Mouse (Mus musculus) midbrain, postnatal 0 days (tissue): ENCODE measurements around the gene Dlgap1. TPM values are rescaled to one million over a fixed set of nuclear protein-coding genes. Genes with fewer than 3 reads are reported as not detected.

Source experiments
- ATAC-seq: fragments of 200-750 bp; cut with Nextera tagmentation; 2 replicates; pipeline ENCODE4 v1.8.0; 2017; ENCODE audit warnings: moderate number of reproducible peaks, mild to moderate bottlenecking, moderate TSS enrichment, moderate library complexity; ENCODE audit not compliant: low FRiP score
- DNase-seq: peaks from one replicate; pipeline ENCODE4 v3.0.0-alpha.2; 2015; ENCODE audit warnings: low spot score
- H3K27ac ChIP-seq: fragments of 300-500 bp; sonication (generic); 2 replicates; pipeline ENCODE4 v1.5.1; 2014; ENCODE audit warnings: low read depth, mild to moderate bottlenecking, low read length, mixed read lengths
- H3K27me3 ChIP-seq: fragments of 300-500 bp; sonication (generic); 2 replicates; pipeline ENCODE4 v1.6.1; 2014; ENCODE audit warnings: low read length, control low read depth, mixed read lengths; ENCODE audit not compliant: insufficient read depth
- H3K36me3 ChIP-seq: fragments of 300-500 bp; sonication (generic); 2 replicates; pipeline ENCODE4 v1.6.1; 2014; ENCODE audit warnings: low read length, control low read depth, mixed read lengths; ENCODE audit not compliant: insufficient read depth
- H3K4me1 ChIP-seq: fragments of 300-500 bp; sonication (generic); 2 replicates; pipeline ENCODE4 v1.6.1; 2014; ENCODE audit warnings: mild to moderate bottlenecking, control low read depth, antibody characterized with exemption, low read length, mixed read lengths; ENCODE audit not compliant: insufficient read depth
- H3K4me2 ChIP-seq: fragments of 300-500 bp; sonication (generic); 2 replicates; pipeline ENCODE4 v1.6.1; 2014; ENCODE audit warnings: low read depth, mild to moderate bottlenecking, low read length, mixed read lengths; ENCODE audit not compliant: poor library complexity, severe bottlenecking
- H3K4me3 ChIP-seq: fragments of 300-500 bp; sonication (generic); 2 replicates; pipeline ENCODE4 v1.5.1; 2014; ENCODE audit warnings: low read depth, mild to moderate bottlenecking, low read length, moderate library complexity
- H3K9ac ChIP-seq: fragments of 300-500 bp; sonication (generic); replicated peaks from 2 replicates; pipeline ENCODE4 v1.6.1; 2014; ENCODE audit warnings: mild to moderate bottlenecking, low read length, moderate library complexity, mixed read lengths; ENCODE audit not compliant: poor library complexity, severe bottlenecking
- H3K9me3 ChIP-seq: fragments of 300-500 bp; sonication (generic); 2 replicates; pipeline ENCODE4 v1.6.1; 2016; ENCODE audit warnings: low read length, control low read depth
- CTCF ChIP-seq: IDR thresholded peaks from 2 replicates; pipeline ENCODE4 v1.5.1; 2016; ENCODE audit warnings: antibody characterized with exemption, mild to moderate bottlenecking
- WGBS: fragments of 180-500 bp; shearing (Covaris S2); extraction: QIAGEN DNeasy Blood & Tissue Kit; methylation state at CpG from one replicate; pipeline ENCODE4 v1.1.7; 2014; 5-methylcytosine and 5-hydroxymethylcytosine counted together
- polyA plus RNA-seq: library from polyadenylated mRNA; unstranded; fragments of >200 nt; fragmentation: Nextera tagmentation; extraction: Ambion mirVana; gene quantifications from 2 replicates; pipeline ENCODE4 v1.2.1, GENCODE M21; 2015
- total RNA-seq: library from RNA; depleted of rRNA; stranded (reverse); fragments of >200 nt; gene quantifications from 2 replicates; pipeline ENCODE4 v1.2.3, GENCODE M21; 2014

Dlgap1 gene
- total and polyA plus RNA-seq, 2 experiments from 2014 or later = 34.9 to 84.8 TPM

GRCm38 (mm10) chr17:70305021-70305420, 336.1 kb downstream of the Dlgap1 start:
- no peaks in the 10 kb centered on the region; the same call in 1 of the 2 replicates for H3K4me1 ChIP-seq
- no peak for DNase-seq
- H3K27me3 ChIP-seq = no peaks in the 10 kb centered on the region
- no peak for ATAC-seq
- no peak overlapping the region for H3K27ac ChIP-seq
- WGBS = 75% methylated on average over 5 of the region's 5 CpGs
- H3K36me3 ChIP-seq = no peaks in the 10 kb centered on the region
- no peaks in the 10 kb centered on the region for H3K9me3 ChIP-seq
- no peak overlapping the region for H3K4me3 ChIP-seq
- H3K9ac ChIP-seq = no peak overlapping the region
- no peak for TF ChIP-seq CTCF
- no peak overlapping the region for H3K4me2 ChIP-seq

- Histone ChIP-seq H3K36me3 (no peaks in the 10 kb centered on the region), H3K9ac (no peak overlapping the region), H3K4me1 (no peaks in the 10 kb centered on the region; the same call in 1 of the 2 replicates), H3K9me3 (no peaks in the 10 kb centered on the region), H3K27me3 (no peaks in the 10 kb centered on the region), H3K4me2 (no peak overlapping the region), H3K4me3 (no peak overlapping the region), H3K27ac (no peak overlapping the region)
- ATAC-seq (no peak), DNase-seq (no peak)
- no peak for TF ChIP-seq CTCF
- WGBS = 66% methylated on average over 11 of the region's 11 CpGs
These were observed 338.7 kb downstream of the Dlgap1 start for GRCm38 (mm10) chr17:70307418-70308176.

GRCm38 (mm10) chr17:70308364-70309231, 339.7 kb downstream of the Dlgap1 start:
- no peak overlapping the region for H3K4me3 ChIP-seq
- ATAC-seq = peak; percentile 78
- DNase-seq = no peak
- no peaks in the 10 kb centered on the region for H3K9me3 ChIP-seq
- no peaks in the 10 kb centered on the region; the same call in 1 of the 2 replicates for H3K4me1 ChIP-seq
- no peak for TF ChIP-seq CTCF
- no peaks in the 10 kb centered on the region for H3K27me3 ChIP-seq
- no peak overlapping the region for H3K27ac ChIP-seq
- no peak overlapping the region for H3K9ac ChIP-seq
- WGBS = 58% methylated on average over 22 of the region's 22 CpGs
- H3K36me3 ChIP-seq = no peaks in the 10 kb centered on the region
- H3K4me2 ChIP-seq = no peak overlapping the region

- TF ChIP-seq CTCF = no peak
- Histone ChIP-seq H3K9ac (no peak overlapping the region), H3K4me2 (no peak overlapping the region), H3K27me3 (no peaks in the 10 kb centered on the region), H3K36me3 (no peaks in the 10 kb centered on the region), H3K4me1 (no peaks in the 10 kb centered on the region), H3K27ac (no peak overlapping the region), H3K9me3 (no peaks in the 10 kb centered on the region), H3K4me3 (no peak overlapping the region)
- DNase-seq (no peak), ATAC-seq (no peak)
- 80% methylated on average over 5 of the region's 5 CpGs for WGBS
These were observed 347.5 kb downstream of the Dlgap1 start for GRCm38 (mm10) chr17:70316327-70316726.

GRCm38 (mm10) chr17:70317779-70318178, 348.9 kb downstream of the Dlgap1 start:
- no peak overlapping the region for H3K9ac ChIP-seq
- no peaks in the 10 kb centered on the region for H3K4me1 ChIP-seq
- no peak overlapping the region for H3K27ac ChIP-seq
- TF ChIP-seq CTCF = no peak
- H3K9me3 ChIP-seq = no peaks in the 10 kb centered on the region
- DNase-seq (no peak), ATAC-seq (no peak)
- no peaks in the 10 kb centered on the region for H3K36me3 ChIP-seq
- H3K4me3 ChIP-seq = no peak overlapping the region
- 89% methylated on average over 7 of the region's 7 CpGs for WGBS
- H3K27me3 ChIP-seq = no peaks in the 10 kb centered on the region
- H3K4me2 ChIP-seq = no peak overlapping the region

- H3K27me3 ChIP-seq = no peaks in the 10 kb centered on the region
- WGBS = 89% methylated on average over 6 of the region's 6 CpGs
- no peak overlapping the region for H3K4me3 ChIP-seq
- no peak overlapping the region for H3K27ac ChIP-seq
- H3K36me3 ChIP-seq = no peaks in the 10 kb centered on the region
- H3K4me1 ChIP-seq = no peaks in the 10 kb centered on the region
- H3K9ac ChIP-seq = no peak overlapping the region
- no peak overlapping the region for H3K4me2 ChIP-seq
- no peak for ATAC-seq
- no peak for DNase-seq
- no peak for TF ChIP-seq CTCF
- H3K9me3 ChIP-seq = no peaks in the 10 kb centered on the region
These were observed 353.1 kb downstream of the Dlgap1 start for GRCm38 (mm10) chr17:70321976-70322375.
